Mouse (Mus musculus) C2C12 (cell line): Measurements from ENCODE around the gene Ndufa6.

Experiments used
- CEBPB ChIP-seq: IDR thresholded peaks from one replicate; pipeline ENCODE4 v1.6.1; 2011; ENCODE audit warnings: low read depth, mild to moderate bottlenecking, control low read depth, moderate library complexity
- CTCF ChIP-seq: IDR thresholded peaks from one replicate; pipeline ENCODE4 v1.5.1; 2011; ENCODE audit not compliant: control insufficient read depth, insufficient read depth, insufficient read length
- FOSL1 ChIP-seq: IDR thresholded peaks from one replicate; pipeline ENCODE4 v1.8.0; 2011; ENCODE audit warnings: mild to moderate bottlenecking, low read length; ENCODE audit not compliant: poor library complexity, insufficient read depth, severe bottlenecking
- MAX ChIP-seq: IDR thresholded peaks from one replicate; pipeline ENCODE4 v1.6.1; 2011; ENCODE audit warnings: mild to moderate bottlenecking, control low read depth

- TF ChIP-seq CTCF = no peak
- TF ChIP-seq CEBPB = no peak
- TF ChIP-seq FOSL1 = no peak
- TF ChIP-seq MAX = no peak
Observed at GRCm38 (mm10) chr15:82353745-82354113, 393 bp downstream of the Ndufa6 start.
